Mouse (Mus musculus): ENCODE data around the gene Apol8.
"Not testable (repeated sequence)": the region's sequence is repeated elsewhere in the genome, so short reads cannot be mapped to it uniquely, and the experiment has no call there.

DNA sequence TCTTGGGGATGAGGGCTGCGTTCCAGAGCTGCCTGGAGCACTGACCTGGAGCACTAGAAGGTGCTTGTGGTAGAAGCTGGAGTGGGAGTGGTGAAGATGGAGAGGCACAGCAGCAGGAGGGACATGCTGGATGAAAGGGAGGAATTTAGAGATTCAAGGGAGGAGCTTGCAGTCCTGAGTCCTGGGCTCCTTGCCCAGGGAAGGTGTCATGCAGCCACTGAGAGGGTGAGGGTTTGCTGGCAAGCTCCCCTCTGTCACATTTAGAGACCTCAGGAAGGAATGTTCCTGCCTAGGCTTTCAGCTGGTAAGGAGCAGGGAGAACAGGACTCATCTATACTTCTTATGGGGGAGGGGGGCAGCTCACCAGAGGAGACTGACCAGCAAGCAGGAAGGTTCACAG, 47.9 kb downstream of the Apol8 start:
- TF ChIP-seq EP300, CTCF (IDR thresholded peaks at IDR 0.05; ENCODE audit: low read depth): not testable (repeated sequence)
